Mouse (Mus musculus) heart, adult 2 months (tissue): Measurements from ENCODE around the gene Tomm40l. TPM values are rescaled to one million over a fixed set of nuclear protein-coding genes. Genes with fewer than 3 reads are reported as not detected.
A peak's percentile ranks its signal among the peaks of the same experiment; 100 is the strongest.

Experiments used
- DNase-seq, 2 experiments: peaks; one replicate each; pipeline ENCODE4 v3.0.0; 2021
- H3K27ac ChIP-seq: fragments of 200-600 bp; 2 replicates; pipeline ENCODE4 v1.8.1; 2022
- H3K27me3 ChIP-seq: fragments of 200-500 bp; 2 replicates; pipeline ENCODE4 v1.6.1; 2012; ENCODE audit warnings: mild to moderate bottlenecking, low read length, inconsistent platforms, mixed read lengths; ENCODE audit not compliant: control insufficient read depth, insufficient read depth
- H3K36me3 ChIP-seq: fragments of 200-500 bp; 2 replicates; pipeline ENCODE4 v1.6.1; 2012; ENCODE audit warnings: low read length, inconsistent platforms; ENCODE audit not compliant: control insufficient read depth, insufficient read depth
- H3K4me1 ChIP-seq: fragments of 200-500 bp; 2 replicates; pipeline ENCODE4 v1.6.1; 2011; ENCODE audit warnings: low read length; ENCODE audit not compliant: control insufficient read depth, insufficient read depth
- H3K4me3 ChIP-seq: fragments of 200-600 bp; 2 replicates; pipeline ENCODE4 v1.8.1; 2022
- H3K79me2 ChIP-seq: fragments of 200-500 bp; replicated peaks from 2 replicates; pipeline ENCODE4 v1.6.1; 2012; ENCODE audit warnings: mild to moderate bottlenecking, inconsistent platforms, low read length, moderate library complexity, mixed read lengths; ENCODE audit not compliant: control insufficient read depth, insufficient read depth
- H3K9ac ChIP-seq: fragments of 200-500 bp; 2 replicates; pipeline ENCODE4 v1.6.1; 2012; ENCODE audit warnings: low read depth, mild to moderate bottlenecking, control low read depth, inconsistent platforms, low read length, mixed read lengths
- CTCF ChIP-seq: fragments of 200-600 bp; IDR thresholded peaks from 2 replicates; pipeline ENCODE4 v1.8.1; 2022; ENCODE audit warnings: antibody characterized with exemption, mild to moderate bottlenecking, moderate library complexity
- EP300 ChIP-seq: fragments of 200-500 bp; IDR thresholded peaks from 2 replicates; pipeline ENCODE4 v1.6.1; 2011; ENCODE audit warnings: low read depth, low read length, control low read depth; ENCODE audit not compliant: insufficient read depth
- POLR2A ChIP-seq: fragments of 200-500 bp; IDR thresholded peaks from 2 replicates; pipeline ENCODE4 v1.6.1; 2011; ENCODE audit warnings: mild to moderate bottlenecking, low read depth, low read length, control low read depth; ENCODE audit not compliant: insufficient read depth
- WGBS: fragments of 180-500 bp; shearing (Covaris S2); methylation state at CpG from one replicate; pipeline ENCODE4 v1.1.7; 2018; 5-methylcytosine and 5-hydroxymethylcytosine counted together
- intact Hi-C: fragments of 180-260 bp; cut with DNase I; formaldehyde crosslinking; loops from one replicate; pipeline ENCODE4 v1.15.1; 2025
- long read RNA-seq: library from polyadenylated mRNA; stranded (forward); transcript quantifications from one replicate; pipeline ENCODE4 v2.0.0, GENCODE M21; 2021
- polyA plus RNA-seq: library from polyadenylated mRNA; depleted of rRNA; stranded (reverse); fragments of >200 nt; gene quantifications from 2 replicates; pipeline ENCODE4 v1.2.3, GENCODE M21; 2012; rRNA removed
- total RNA-seq, 2 experiments: library from RNA; stranded (reverse); gene quantifications; 2 replicates each; pipeline ENCODE4 v1.2.3; 2021

Tomm40l gene
- 10 to 100 TPM; 79.8 to 81.6 TPM for total RNA-seq
- polyA plus RNA-seq: 63.9 and 83.2 TPM in 2 replicates
- long read RNA-seq, full-length matches to known transcripts: 53 of 73 reads
- long read RNA-seq, partial matches to known transcripts: 3 of 73 reads
- long read RNA-seq, other reads (novel, unspliced or antisense): 17 of 73 reads

- H3K4me3 ChIP-seq: peak within 1 kb of the TSS; percentile 61
- H3K36me3 ChIP-seq: no peaks in the 10 kb centered on the region
- H3K27me3 ChIP-seq: no peaks in the 10 kb centered on the region
- H3K27ac ChIP-seq: peak within 1 kb of the TSS; percentile 96
- WGBS: 1% methylated on average over 28 of the region's 28 CpGs
- intact Hi-C loops: loop anchor here (1.0 to 5.0 kb wide), 4 partner anchors 16 to 105 kb away; partner anchors contain the start of gene Dedd
- TF ChIP-seq POLR2A (peak; percentile 57), EP300 (peak; percentile 83), CTCF (peak; percentile 92)
- peaks cover 7% of the 10 kb centered on the region; the same call in 1 of the 2 replicates for H3K4me1 ChIP-seq
- H3K9ac ChIP-seq: peak within 1 kb of the TSS; percentile 67
- peak; percentile 89 to 97 for DNase-seq
- H3K79me2 ChIP-seq: no peaks in the 10 kb centered on the region
Measured at GRCm38 (mm10) chr1:171222238-171223155, at the start of gene Tomm40l. Gene Tomm40l (minus strand): TSS chr1:171222514.

- intact Hi-C loops: no loop called here
- H3K9ac ChIP-seq: no peak overlapping the region
- no peaks in the 10 kb centered on the region for H3K27me3 ChIP-seq
- peaks cover 3% of the 10 kb centered on the region for H3K79me2 ChIP-seq
- H3K36me3 ChIP-seq: no peaks in the 10 kb centered on the region
- 50% methylated on average over 3 of the region's 3 CpGs for WGBS
- peak in 1 of 2 experiments; percentile 6 for DNase-seq
- no peak for TF ChIP-seq EP300
- no peak for TF ChIP-seq CTCF
- TF ChIP-seq POLR2A: no peak
- peak overlapping the region; percentile 52 for H3K27ac ChIP-seq
- peaks cover 4% of the 10 kb centered on the region; the same call in 1 of the 2 replicates for H3K4me1 ChIP-seq
- no peak overlapping the region; the same call in 1 of the 2 replicates for H3K4me3 ChIP-seq
Measured at GRCm38 (mm10) chr1:171272086-171272485, 49.8 kb upstream of the Tomm40l start.

GRCm38 (mm10) chr1:171271622-171272021 is 49.3 kb upstream of the Tomm40l start:
- Histone ChIP-seq H3K27ac (peak overlapping the region; percentile 52), H3K4me3 (no peak overlapping the region; the same call in 1 of the 2 replicates), H3K9ac (no peak overlapping the region), H3K79me2 (peaks cover 3% of the 10 kb centered on the region), H3K4me1 (peaks cover 4% of the 10 kb centered on the region; the same call in 1 of the 2 replicates), H3K27me3 (no peaks in the 10 kb centered on the region), H3K36me3 (no peaks in the 10 kb centered on the region)
- 49% methylated on average over 10 of the region's 10 CpGs for WGBS
- TF ChIP-seq EP300 (no peak), POLR2A (no peak), CTCF (no peak)
- intact Hi-C loops: no loop called here
- DNase-seq: peak in 1 of 2 experiments; percentile 11

DNA sequence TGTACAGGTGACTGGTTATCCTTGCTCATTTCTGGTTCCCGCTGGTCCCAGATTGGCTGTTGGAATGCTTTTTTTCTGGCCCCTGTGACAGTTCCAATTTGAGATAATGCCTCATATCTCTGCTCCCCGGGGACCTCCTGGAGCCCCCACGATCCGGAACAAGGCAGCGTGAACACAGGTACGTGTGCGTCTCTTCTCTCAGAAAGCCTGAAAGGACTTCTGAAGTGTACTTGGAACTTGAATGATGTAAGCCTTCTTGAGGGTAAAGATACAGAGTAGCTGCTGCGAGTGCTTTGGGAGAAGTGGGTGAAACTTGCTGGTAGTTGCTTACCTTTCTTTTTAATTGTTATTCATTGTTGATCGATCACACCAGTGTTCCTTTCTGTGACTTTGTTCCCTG is 48.9 kb upstream of the Tomm40l start:
- no peak for DNase-seq
- intact Hi-C loops: no loop called here
- 0 out of 2 replicates have a peak overlapping the region, but pooled peaks have one; percentile 21 for H3K27ac ChIP-seq
- H3K4me1 ChIP-seq: peaks cover 4% of the 10 kb centered on the region; the same call in 1 of the 2 replicates
- no peaks in the 10 kb centered on the region for H3K36me3 ChIP-seq
- H3K27me3 ChIP-seq: no peaks in the 10 kb centered on the region
- H3K9ac ChIP-seq: peak overlapping the region; percentile 72
- WGBS: 30% methylated on average over 9 of the region's 9 CpGs
- TF ChIP-seq CTCF: no peak
- TF ChIP-seq EP300: no peak
- TF ChIP-seq POLR2A: no peak
- H3K79me2 ChIP-seq: peaks cover 3% of the 10 kb centered on the region
- H3K4me3 ChIP-seq: peak overlapping the region; percentile 97

DNA sequence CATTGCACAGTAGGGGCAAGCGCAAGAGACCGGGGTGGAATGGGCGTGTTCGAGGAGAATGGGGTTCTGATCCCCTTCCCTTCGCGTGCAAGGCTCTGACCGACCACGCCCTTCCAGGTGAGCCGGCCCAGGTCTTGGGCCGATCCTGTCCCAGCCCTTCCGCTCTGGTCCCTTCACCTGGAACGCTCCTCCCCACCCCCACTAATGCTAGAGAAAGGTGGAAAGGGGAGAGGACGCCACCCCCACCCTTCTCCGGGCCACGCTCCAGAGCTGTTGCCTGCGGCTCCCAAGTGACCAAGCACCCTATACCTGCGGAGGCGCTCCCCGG is 48.2 kb upstream of the Tomm40l start:
- 2% methylated on average over 19 of the region's 19 CpGs for WGBS
- peaks cover 4% of the 10 kb centered on the region; the same call in 1 of the 2 replicates for H3K4me1 ChIP-seq
- H3K9ac ChIP-seq: peak overlapping the region; percentile 72
- H3K27ac ChIP-seq: peak overlapping the region; percentile 92
- H3K4me3 ChIP-seq: peak overlapping the region; percentile 97
- no peaks in the 10 kb centered on the region for H3K27me3 ChIP-seq
- TF ChIP-seq EP300 (no peak), POLR2A (no peak)
- DNase-seq: no peak
- H3K79me2 ChIP-seq: peaks cover 3% of the 10 kb centered on the region
- intact Hi-C loops: no loop called here
- no peaks in the 10 kb centered on the region for H3K36me3 ChIP-seq
